Mouse (Mus musculus) mesoderm, embryonic 11.5 days (tissue): ENCODE measurements around the gene Gm49342.
"Not testable (repeated sequence)": the region's sequence is repeated elsewhere in the genome, so short reads cannot be mapped to it uniquely, and the experiment has no call there.

ENCODE experiments used
- DNase-seq: peaks from one replicate; pipeline ENCODE4 v3.0.0-alpha.2; 2012; ENCODE audit warnings: low read depth, low spot score

Gm49342 gene

DNA sequence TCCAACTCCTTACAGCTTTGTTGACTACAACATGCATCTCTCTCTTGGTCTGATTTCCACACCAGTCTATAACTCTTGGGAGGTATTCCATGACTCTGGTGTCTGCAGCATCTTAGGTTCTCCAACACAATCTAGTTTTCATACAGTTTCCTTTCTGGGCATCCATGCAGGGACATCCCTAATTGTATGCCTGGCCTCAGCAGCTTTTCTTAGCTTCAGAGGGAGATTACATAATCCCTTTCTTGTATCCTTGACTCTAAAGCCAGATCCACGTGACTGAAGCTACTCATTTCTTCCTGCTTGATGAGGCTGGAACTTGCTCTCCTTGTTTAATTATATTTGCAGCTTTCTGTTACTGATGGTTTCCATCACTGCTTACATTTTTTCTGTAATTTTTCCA is 7.7 kb upstream of the Gm49342 start:
- no peak for DNase-seq

DNA sequence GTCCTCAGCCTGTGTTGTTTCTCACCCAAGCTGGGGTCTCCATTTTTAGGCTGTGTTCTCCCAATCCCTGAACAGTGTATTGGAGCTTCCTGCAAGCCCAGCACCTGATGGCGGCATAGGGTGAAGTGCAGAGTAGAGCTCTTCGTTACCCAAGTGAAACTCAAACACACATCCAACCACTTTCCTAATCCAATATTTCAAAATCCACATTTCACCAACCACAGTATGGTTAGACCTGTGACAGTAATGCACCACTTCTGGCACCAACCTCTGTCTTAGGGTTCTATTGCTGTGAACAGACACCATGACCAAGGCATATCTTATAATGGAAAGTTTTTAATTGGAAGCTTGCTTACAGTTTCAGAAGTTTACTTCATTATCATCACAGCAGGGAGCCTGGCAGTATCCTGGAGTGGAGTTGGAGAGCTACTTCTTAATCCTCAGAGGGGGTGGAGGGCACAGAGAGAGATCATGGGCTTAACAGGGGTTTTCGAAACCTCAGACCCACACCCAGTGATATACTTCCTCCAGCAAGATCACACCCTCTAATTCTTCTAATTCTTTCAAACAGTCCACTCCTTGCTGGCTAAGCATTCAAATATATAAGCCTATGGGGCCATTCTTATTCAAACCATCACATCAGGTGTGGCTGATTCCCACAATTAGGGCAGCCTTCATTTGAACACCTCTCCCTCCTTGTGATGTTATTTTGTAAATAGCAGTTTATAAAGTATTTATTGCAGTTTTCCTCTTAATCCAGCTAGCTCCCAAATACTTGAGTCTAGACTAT is 6.0 kb upstream of the Gm49342 start:
- no peak for DNase-seq

DNA sequence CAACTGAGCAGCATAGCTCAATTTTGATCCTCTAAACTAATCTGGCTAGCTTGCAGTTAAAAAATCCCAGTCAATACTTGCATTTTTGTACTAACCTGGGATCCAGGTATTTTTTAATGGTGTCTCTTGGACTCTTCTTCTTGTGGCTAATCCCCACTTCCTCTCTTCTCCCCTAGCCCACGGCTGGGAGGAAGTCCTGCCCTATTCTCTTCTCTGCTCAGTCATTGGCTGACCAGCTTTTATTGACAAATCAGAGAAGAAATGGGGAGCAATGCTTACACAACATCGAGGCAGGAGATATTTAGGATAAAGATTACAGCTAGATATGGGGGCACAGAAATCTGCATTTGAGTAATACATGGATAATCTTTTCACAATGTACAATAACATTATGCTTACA is 5.4 kb upstream of the Gm49342 start:
- DNase-seq, result no peak

DNA sequence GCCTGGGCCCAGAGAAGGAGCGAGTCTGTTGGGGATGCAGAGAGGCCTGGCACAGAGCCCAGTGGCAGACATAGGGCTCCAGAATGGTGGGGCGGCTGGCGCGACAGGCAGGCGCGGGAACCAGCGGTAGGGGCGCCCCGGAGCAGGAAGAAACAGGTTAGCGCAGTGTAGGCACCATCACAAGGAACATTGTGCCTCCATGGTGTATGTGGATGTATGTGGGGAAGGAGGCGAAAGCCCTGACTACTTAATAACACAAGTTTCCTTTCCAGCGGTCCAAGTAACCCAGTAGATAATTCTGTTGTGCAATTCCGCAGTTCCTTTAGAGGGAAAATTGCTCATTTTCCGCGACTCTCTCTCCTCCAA is 334 bp downstream of the Gm49342 start:
- DNase-seq, result not testable (repeated sequence)

DNA sequence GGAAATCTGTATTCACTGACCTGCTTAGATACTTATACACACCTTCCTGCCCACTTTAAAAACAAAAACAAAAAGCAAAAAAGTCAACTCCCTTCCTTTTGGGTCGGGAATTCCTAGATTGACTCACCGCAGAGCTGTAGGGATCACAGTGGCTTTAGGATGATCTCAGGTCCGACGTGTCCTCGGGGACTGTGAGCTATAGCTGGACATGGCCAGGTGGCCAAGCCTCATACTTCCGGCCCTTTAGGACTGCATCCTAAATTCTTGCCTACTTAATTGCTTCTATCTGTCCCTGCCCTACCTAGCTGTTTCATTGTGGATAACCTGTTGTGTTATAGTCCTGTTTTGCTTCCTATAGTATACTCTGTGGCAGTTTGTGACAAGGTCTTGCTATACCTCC is 764 bp downstream of the Gm49342 start:
- DNase-seq, result not testable (repeated sequence)

DNA sequence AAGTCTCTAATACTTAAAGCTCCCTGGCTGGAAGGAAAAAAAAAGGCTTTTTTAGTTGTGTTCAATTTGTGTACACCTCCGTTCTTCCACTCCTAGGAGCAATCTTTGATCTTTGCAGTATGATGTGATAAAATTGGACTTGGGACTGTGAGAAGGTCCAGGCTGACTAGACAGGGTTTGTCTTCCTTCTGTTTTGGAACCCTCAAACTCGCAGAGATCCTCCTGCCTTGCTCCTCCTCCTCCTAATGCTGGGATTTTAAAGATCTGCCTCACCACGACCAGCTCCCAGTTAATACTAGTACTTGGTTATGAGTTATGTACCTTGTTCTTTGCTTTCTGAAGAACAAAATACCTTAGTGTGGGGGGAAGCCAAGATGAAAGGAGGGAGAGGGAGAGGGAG is 1.2 kb downstream of the Gm49342 start:
- not testable (repeated sequence) for DNase-seq

DNA sequence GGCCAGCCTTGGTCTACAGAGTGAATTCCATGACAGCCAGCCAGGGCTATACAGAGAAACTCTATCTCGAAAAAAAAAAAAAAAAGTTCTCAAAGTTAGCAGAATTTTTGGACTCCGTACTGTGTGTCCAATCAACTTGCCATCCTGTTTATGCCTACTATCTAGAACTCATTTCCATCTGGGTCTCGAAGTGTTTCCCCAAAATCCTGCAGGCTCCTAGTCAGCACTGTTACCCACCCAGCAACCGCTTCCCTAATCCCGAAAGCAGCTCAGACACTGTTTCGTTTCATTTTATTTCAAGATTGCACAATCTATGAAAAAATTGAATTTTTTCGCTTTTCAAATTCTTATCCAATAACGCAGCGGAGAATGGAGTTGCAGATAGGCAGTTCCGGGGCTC is 11.2 kb downstream of the Gm49342 start:
- no peak for DNase-seq

DNA sequence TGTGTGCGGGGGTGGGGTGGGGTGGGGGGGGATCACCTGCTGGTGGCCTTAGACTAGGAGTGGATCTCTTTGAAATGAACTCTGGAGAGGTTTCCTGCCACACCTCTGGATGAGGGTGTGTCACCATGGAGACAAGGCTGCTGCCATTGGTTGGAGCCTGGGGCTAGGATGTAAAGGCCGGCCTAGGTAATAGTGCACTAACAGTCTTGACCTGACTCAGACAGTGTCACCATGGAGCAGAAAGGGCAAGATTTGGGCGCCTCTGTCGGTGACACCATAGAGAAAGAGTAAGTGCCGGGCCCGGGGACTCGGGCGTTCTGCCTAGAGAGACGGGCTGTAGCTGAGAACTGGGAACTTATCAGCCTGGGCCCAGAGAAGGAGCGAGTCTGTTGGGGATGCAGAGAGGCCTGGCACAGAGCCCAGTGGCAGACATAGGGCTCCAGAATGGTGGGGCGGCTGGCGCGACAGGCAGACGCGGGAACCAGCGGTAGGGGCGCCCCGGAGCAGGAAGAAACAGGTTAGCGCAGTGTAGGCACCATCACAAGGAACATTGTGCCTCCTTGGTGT is 11.7 kb downstream of the Gm49342 start, which contains the start of gene Pnp2:
Pnp2 (plus strand) TSS at position 51 of the 567 bp plus-strand sequence.
- not testable (repeated sequence) for DNase-seq

DNA sequence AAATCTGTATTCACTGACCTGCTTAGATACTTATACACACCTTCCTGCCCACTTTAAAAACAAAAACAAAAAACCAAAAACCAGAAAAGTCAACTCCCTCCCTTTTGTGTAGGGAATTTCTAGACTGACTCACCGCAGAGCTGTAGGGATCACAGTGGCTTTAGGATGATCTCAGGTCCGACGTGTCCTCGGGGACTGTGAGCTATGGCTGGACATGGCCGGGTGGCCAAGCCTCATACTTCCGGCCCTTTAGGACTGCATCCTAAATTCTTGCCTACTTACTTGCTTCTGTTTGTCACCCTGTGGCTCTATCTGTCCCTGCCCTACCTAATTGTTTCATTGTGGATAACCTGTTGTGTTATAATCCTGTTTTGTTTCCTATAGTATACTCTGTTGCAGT is 12.4 kb downstream of the Gm49342 start:
- not testable (repeated sequence) for DNase-seq

DNA sequence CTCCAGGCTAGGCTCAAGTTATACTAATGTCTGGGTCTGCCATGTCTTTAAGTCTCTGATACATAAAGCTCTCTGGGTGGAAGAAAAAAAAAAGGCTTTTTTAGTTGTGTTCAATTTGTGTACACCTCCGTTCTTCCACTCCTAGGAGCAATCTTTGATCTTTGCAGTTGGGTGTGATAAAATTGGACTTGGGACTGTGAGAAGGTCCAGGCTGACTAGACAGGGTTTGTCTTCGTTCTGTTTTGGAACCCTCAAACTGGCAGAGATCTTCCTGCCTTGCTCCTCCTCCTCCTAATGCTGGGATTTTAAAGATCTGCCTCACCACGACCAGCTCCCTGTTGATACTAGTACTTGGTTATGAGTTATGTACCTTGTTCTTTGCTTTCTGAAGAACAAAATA is 12.8 kb downstream of the Gm49342 start:
- not testable (repeated sequence) for DNase-seq

DNA sequence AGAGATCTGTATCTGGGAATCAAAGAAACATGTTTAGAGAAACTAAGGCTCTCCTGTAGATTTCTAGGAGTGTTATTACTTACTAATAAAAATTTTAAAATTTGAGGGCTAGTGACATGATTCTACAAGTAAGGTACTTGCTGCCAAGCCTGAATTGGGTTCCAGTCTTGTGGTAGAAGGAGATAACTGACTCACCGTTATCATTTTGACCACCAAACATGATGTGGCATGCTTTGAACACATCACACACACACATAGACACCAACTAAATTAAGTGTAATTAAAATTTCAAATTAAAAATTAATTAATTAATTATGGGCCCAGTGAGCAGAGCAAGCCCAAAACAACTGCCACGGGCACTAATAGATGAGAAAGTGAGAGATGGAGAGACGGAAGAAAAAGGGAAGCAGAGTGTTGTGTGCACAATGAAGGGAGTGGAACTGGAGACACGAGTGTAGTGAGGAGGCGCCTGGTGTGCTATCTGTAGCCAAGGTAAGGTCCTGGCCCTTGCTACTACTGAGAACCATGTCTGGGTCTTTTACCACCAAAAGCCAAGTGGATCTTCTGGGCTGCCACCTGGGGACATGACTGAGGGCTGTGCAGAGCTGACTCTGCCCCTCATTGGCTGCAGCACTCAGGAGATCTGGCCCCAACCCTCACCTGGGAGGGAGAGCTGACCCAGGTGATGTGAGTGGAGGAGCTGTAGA is 14.1 kb downstream of the Gm49342 start:
- DNase-seq, result not testable (repeated sequence)

DNA sequence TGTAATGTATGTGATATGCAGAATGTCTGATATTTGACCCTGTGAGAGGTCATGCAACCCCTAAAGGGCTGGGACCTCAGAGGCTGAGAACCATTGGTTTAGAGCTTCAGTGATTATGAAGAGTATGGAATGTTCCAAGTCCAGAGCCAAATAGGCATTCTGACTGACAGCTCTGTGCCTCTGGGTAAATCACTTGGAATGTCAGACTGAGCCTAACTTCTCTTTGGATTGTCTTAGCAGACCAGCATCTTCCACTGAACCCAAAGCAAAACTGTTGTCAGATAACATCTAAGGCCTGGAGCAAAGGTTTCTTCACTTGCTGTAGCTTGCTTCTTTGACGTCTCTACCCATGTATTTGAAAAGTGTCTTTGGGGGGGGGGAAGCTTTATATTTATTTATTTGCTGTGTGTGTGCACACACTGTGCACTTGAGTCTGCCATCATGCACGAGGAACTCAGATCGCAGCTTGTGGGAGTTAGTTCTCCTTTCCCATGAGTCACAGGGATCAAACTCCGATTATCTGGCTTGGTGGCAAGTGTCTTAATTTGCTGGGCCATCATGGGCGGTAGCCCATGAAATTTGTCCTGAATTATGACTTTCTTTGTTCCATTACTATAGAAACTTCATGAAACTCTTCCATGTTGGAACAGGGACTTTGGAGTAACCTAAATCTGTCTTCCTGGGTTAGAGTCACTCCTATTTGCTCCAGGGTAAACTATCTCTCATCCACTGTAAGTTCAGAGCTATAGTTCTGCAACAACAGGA is 24.1 kb downstream of the Gm49342 start:
- DNase-seq, result no peak

DNA sequence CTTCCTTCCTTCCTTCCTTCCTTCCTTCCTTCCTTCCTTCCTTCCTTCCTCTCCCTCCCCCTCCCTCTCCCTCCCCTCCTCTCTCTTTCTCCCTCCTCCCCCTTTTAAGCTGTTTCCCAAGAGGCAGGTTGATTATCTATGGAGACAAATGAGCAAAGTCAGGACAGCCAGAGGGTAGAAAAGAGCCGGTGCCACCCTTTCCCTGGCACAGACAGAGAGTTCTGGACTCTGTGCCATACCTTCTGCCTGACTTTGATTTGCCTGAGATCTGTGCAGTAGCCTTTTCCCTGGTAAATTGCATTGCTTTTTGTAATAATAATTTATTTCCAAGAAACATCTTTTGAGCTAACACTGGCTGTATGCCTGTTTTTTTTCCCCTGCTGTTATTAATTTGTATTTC is 24.7 kb downstream of the Gm49342 start:
- DNase-seq, result no peak

DNA sequence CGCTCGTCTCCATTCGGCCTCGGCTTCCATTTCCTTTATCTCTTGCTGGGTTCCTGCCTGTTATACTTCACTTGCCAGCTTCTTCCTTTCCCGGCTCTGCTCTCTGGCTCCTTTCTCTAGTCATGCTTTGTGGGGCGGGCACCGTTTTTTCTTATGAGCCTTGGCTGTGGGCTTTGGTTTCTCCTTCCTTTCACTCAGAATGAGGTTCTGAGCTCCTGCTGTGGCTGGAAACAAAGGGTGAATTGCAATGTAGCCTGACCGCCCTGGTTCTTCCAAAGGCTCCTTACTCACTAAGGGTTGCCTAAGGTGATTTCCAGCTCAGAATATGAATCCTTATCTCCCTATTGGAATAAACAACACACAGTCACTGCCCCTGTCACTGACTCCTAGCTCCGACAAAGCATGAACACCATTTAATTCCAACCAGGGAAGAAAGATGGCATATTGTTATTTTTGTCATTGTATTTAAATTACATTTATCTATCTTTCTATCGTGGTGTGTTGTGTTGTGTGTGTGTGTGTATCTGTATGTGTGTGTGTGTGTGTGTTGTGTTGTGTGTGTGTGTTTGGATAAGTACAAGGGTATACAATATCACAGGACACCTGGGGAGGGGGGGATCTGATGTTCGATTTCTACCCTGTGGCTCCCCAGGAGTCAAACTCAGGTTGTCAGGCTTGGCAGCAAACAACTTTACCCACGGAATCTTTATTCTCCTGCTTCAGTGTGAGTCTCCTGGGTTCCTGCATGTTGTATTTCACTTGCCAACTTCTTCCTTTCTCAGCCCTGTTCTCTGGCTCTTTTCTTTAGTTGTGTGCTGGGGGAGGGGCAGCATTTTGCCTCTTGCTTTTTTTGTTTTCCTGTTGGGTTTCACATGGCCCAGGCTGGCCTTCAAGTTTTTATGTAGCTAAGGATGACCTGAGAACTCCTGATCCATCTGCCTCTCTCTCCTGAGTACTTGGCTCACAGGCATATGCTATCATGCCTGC is 25.5 kb downstream of the Gm49342 start:
- peak; percentile 30 for DNase-seq

DNA sequence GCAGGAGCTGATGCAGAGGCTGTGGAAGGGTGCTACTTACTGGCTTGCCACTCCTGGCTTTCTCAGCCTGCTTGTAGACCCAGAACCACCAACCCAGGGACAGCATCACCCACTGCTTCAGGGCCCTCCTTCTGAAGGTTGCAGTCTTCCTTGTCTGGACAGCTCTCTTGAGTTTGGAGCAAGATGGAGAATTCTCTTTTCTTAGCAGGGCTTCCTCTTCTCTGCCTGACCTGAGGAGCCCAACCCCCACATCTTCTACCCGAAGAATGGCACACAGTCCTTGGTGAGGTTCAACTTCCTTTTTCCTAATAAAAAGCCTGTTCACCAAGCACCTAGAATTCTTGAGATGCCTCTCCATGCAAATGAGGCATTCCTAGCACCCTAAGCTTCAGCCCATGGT is 26.5 kb downstream of the Gm49342 start:
- no peak for DNase-seq

DNA sequence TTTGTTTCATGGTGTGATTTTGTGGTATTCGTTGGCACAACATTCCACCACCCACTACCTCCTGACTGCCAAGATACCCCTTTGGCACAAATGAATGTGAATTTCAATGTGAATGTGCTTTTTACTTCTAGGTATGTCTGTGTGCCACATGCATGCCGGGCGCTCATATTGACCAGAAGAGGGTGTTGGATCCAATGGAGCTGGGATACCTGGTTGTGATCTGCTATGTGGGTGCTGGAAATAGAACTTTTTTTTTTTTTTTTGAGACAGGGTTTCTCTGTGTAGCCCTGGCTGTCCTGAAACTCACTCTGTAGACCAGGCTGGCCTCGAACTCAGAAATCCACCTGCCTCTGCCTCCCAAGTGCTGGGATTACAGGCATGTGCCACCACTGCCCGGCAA is 28.7 kb downstream of the Gm49342 start:
- DNase-seq, result not testable (repeated sequence)

DNA sequence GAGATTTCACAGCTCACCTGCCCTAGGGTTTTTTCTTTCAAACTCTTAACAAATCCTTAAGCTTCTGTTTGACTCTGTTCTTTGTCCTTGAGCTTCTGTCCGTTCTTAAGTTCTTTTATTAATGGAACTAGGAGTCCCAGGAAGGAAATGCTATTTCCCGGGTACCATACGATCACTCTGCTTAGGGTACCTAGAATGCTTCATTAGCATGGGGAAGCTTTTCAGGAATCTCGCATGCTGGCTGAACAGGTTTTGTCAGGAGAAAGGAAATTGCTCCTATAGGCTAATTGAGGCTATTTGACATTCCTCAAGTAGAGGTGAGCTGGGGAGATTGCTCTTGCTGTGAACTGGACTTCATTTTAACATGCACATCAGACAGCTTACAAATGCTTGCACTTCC is 29.4 kb downstream of the Gm49342 start:
- no peak for DNase-seq

DNA sequence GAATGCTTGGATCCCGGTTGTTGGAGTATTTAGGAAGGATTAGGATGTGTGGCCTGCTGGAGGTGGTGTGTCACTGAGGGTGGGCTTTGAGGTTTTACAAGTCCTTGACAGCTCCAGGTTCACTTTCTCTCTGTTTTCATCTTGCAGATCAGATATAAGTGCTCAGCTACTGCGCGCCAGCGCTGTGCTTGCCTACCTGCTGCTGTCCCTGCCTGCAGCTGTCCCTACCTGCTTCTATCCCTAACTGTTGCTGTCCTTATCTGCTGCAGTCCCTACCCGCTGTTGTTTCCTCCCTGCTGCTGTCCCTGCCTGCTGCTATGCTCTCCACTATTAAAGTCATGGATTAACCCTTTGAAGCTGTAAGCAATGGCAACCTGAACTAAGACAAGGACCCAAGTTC is 30.7 kb downstream of the Gm49342 start:
- no peak for DNase-seq

DNA sequence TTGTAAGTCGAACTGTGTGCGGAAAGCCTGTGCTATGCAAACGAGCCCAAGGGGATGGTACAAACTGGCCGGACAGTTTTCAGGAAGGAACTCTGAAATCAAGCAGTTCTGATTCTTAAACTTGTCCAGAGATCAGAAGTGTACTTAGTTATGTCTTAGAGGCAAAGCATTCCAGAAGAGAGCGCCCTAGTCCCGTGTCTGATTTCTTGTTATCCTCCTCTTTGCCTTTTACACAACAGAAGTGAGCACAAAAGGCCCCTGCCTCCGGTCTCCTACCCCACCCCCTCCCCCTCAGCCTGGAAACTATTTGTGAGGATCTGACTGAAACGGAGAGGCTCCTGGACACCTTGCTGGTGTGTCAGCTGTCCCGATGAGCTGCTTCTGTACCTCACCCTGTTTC is 32.4 kb downstream of the Gm49342 start:
- no peak for DNase-seq

DNA sequence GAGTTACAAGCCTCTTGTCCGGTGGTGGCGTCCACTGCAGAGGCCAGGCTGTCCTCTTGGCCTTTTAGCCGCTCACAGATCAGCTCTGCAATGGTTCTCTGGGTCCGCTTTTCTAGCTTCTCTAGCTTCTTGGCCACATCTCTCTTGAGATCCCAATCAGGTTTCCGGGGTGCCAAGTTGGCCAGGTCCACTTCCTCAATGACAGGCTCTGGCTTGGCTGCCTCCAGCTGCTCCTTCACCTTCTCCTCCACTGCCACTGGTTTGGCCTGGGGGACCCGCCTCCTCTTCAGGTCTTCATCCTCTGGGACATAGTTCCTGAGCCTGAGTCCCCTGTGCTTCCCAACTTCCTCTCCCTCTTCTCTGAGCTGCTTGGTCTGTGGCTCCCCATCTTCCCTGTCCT is 34.1 kb downstream of the Gm49342 start:
- DNase-seq, result not testable (repeated sequence)

DNA sequence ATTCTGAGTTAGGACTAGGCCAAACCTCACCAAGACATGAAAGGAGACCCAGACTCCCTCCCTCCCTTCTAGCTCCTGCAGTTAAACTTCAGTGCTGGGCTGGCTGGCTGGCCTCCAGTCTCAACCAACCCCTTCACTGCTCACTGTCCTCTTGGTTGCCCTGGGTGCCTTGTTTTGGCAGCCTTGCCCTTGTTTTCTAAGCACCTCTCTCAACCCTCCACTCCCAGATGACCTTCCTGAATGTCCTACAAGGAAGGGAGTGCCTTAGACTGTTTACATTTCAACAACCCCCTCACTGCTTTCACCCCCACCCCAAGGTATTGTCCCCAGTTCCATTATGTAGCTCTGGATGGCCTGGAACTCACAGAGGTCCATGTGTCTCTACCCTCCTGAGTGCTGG is 35.3 kb downstream of the Gm49342 start:
- no peak for DNase-seq
